Mouse (Mus musculus): ENCODE data around the gene Glod5.

Glod5 gene

DNA sequence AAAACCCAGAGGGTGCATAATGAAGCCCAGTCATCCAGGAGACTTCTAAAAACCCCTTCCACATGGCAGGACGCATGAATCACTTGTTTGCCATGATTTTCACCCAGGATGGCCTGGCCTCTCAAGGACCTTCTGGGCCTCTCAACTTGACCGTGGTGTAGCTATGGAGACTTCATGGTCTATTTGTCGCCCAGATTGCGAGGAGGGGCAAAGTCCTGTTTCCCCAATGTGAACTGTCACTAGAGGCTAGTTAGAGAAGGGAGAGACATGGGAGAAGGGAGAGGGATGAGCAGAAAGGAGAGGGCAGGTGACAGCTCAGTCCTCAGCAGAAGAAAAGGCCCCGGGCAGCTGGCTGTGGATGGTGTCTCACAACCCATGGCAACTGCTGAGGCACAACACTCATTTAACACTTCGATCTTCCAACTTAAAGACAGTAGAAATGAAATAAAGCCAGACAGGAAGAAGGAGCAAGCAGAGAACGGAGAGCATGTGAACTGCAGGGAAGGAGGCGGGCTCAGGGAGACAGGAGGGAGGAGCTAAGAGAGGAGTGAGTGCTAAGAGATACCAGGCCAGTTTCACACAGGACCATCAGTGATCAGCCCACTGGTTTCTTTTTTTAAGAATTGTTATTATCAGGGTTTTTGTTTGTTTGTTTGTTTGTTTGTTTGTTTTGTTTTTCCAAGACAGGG, 25.8 kb downstream of the Glod5 start:
- Histone ChIP-seq H3K27me3 (ENCODE audit: insufficient read depth, low read length) (no peaks in the 10 kb centered on the region), H3K9me3 (ENCODE audit: low read length) (no peaks in the 10 kb centered on the region)
- TF ChIP-seq NANOG (IDR thresholded peaks at IDR 0.05; ENCODE audit: borderline replicate concordance, low read length) (no peak), CTCF (conservative IDR thresholded peaks at IDR 0.05; ENCODE audit: low read length) (no peak), POU5F1 (IDR thresholded peaks at IDR 0.05; ENCODE audit: borderline replicate concordance, low read length) (no peak)

DNA sequence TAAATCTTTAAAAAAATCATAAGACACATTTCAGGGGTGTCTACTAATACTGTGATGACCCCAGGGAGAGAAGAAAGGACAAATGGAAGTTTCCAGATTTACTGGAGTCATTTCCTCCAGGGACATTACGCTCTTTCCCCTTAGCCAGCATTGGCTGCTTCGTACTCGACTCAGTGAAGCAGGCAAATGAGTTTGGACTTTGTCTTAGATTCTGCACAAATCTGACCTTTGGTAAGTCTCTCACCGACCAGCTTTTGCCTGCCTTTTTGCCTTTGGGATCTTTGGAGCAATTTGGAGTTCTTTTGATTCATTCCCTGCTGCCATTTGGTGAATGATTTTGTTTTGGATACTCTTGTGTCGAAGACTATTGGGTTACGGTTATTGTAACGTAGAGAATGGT, 36.9 kb downstream of the Glod5 start:
- TF ChIP-seq CTCF (conservative IDR thresholded peaks at IDR 0.05; ENCODE audit: low read length) (no peak), POU5F1 (IDR thresholded peaks at IDR 0.05; ENCODE audit: borderline replicate concordance, low read length) (no peak), NANOG (IDR thresholded peaks at IDR 0.05; ENCODE audit: borderline replicate concordance, low read length) (no peak)
- peaks cover 20% of the 10 kb centered on the region for H3K4me1 ChIP-seq (replicated peaks; ENCODE audit: low read depth, low read length)
- H3K36me3 ChIP-seq (ENCODE audit: insufficient read depth, low read length) = no peaks in the 10 kb centered on the region
- H3K4me3 ChIP-seq (replicated peaks; ENCODE audit: low read length) = no peak overlapping the region
- no peaks in the 10 kb centered on the region for H3K27me3 ChIP-seq (ENCODE audit: insufficient read depth, low read length)
- no peaks in the 10 kb centered on the region for H3K9me3 ChIP-seq (ENCODE audit: low read length)

More for the DNA sequence above, 25.8 kb downstream of the Glod5 start:
- Histone ChIP-seq H3K4me1 (replicated peaks; ENCODE audit: low read depth, low read length) (peaks cover 42% of the 10 kb centered on the region), H3K36me3 (ENCODE audit: insufficient read depth, low read length) (no peaks in the 10 kb centered on the region), H3K4me3 (replicated peaks; ENCODE audit: low read length) (no peak overlapping the region)

DNA sequence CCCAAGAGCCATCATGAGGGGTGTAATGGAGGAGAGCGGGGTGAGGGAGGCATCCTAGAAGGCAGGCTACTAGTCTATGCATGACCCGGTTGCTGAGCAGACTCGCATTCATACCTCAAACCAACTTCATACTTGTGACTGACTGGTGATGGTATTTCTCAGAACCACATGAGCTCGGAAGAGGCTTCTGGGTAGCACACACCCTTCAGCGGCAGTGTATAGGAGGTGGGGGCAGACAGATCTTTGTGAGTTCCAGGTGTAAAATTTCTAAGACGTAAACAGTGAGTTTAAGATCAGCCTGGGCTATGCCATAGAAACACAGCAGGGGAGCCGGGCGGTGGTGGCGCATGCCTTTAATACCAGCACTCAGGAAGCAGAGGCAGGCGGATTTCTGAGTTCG, 40.4 kb downstream of the Glod5 start, which contains the start of gene Gata1:
Gene Gata1, minus strand, starts transcription at position 180 of the 400 bp plus-strand sequence.
- Histone ChIP-seq H3K4me1 (replicated peaks; ENCODE audit: low read depth, low read length) (peaks cover 13% of the 10 kb centered on the region), H3K9me3 (ENCODE audit: low read length) (no peaks in the 10 kb centered on the region), H3K4me3 (replicated peaks; ENCODE audit: low read length) (no peak within 1 kb of the TSS), H3K36me3 (ENCODE audit: insufficient read depth, low read length) (no peaks in the 10 kb centered on the region), H3K27me3 (ENCODE audit: insufficient read depth, low read length) (no peaks in the 10 kb centered on the region)
- TF ChIP-seq POU5F1 (IDR thresholded peaks at IDR 0.05; ENCODE audit: borderline replicate concordance, low read length) = no peak
- TF ChIP-seq NANOG (IDR thresholded peaks at IDR 0.05; ENCODE audit: borderline replicate concordance, low read length) = no peak
- TF ChIP-seq CTCF (conservative IDR thresholded peaks at IDR 0.05; ENCODE audit: low read length) = no peak

DNA sequence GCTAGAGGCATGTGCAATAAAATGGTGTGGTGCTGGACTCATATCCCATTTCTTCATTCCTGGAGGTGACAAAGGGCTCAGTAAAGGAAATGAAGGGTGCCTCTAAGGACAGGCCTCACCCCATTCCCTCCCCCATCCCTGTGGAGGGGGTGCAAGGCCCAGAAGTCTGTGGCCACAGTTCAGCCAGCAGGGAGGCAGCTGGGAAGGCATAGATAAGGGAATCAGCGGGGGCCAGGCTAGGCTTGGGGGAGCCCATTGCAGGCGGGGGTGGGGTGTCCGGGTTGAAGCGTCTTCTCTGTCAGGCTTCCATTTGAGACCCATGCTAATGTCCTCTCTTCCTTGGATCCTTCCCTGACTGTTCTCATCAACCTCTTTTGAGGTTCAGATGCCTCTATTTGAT, 47.0 kb downstream of the Glod5 start:
- Histone ChIP-seq H3K27me3 (ENCODE audit: insufficient read depth, low read length) (no peaks in the 10 kb centered on the region), H3K9me3 (ENCODE audit: low read length) (no peaks in the 10 kb centered on the region), H3K36me3 (ENCODE audit: insufficient read depth, low read length) (no peaks in the 10 kb centered on the region), H3K4me3 (replicated peaks; ENCODE audit: low read length) (no peak overlapping the region), H3K4me1 (replicated peaks; ENCODE audit: low read depth, low read length) (peaks cover 23% of the 10 kb centered on the region)
- TF ChIP-seq POU5F1 (IDR thresholded peaks at IDR 0.05; ENCODE audit: borderline replicate concordance, low read length) (no peak), CTCF (conservative IDR thresholded peaks at IDR 0.05; ENCODE audit: low read length) (no peak), NANOG (IDR thresholded peaks at IDR 0.05; ENCODE audit: borderline replicate concordance, low read length) (no peak)

DNA sequence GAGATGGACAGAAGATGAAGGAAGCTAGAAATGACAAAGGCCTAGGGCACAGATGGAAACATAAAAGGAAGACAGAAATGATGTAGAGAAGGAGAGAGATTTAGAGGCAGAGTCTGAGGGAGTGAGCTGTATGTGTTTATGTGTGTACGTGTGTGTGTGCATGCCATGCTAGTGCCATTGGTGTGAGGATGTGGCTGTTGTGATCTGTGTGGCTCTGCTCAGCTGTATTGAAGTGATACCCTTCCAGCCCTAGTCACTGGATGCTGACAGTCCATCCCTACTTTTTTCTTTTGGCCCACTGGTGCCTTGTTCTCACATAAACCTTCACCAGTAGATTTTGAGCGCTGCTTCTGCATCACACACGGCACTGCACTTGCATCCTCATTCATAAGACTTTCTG, 49.4 kb downstream of the Glod5 start:
- no peaks in the 10 kb centered on the region for H3K9me3 ChIP-seq (ENCODE audit: low read length)
- no peak overlapping the region for H3K4me3 ChIP-seq (replicated peaks; ENCODE audit: low read length)
- H3K27me3 ChIP-seq (ENCODE audit: insufficient read depth, low read length) = no peaks in the 10 kb centered on the region; the same call in 1 of the 2 replicates
- TF ChIP-seq CTCF (conservative IDR thresholded peaks at IDR 0.05; ENCODE audit: low read length) = no peak
- H3K4me1 ChIP-seq (replicated peaks; ENCODE audit: low read depth, low read length) = peaks cover 27% of the 10 kb centered on the region
- H3K36me3 ChIP-seq (ENCODE audit: insufficient read depth, low read length) = no peaks in the 10 kb centered on the region

DNA sequence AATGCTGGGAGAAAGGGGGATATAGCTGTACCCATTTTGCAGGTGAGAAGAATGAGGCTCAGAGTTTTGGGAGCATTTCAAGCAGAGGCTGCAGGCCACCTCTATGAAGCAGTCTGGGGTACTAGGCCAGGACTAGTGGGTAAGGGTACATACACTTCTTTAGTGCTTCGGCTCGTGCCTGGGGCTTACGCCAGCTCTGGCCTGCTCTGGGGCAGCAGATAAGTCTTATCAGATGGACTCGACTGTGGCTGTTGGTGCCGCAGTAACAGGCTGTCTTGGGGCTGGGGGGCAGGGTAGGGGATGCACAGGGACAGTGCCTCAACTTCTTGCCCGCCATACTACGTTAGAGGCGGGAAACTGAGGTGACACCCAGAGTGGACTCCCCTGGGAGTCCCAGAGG, 50.1 kb downstream of the Glod5 start:
- H3K9me3 ChIP-seq (ENCODE audit: low read length) = no peaks in the 10 kb centered on the region
- H3K4me3 ChIP-seq (replicated peaks; ENCODE audit: low read length) = no peak overlapping the region
- TF ChIP-seq POU5F1 (IDR thresholded peaks at IDR 0.05; ENCODE audit: borderline replicate concordance, low read length) = no peak
- no peaks in the 10 kb centered on the region for H3K36me3 ChIP-seq (ENCODE audit: insufficient read depth, low read length)
- peaks cover 27% of the 10 kb centered on the region for H3K4me1 ChIP-seq (replicated peaks; ENCODE audit: low read depth, low read length)
- H3K27me3 ChIP-seq (ENCODE audit: insufficient read depth, low read length) = no peaks in the 10 kb centered on the region; the same call in 1 of the 2 replicates

DNA sequence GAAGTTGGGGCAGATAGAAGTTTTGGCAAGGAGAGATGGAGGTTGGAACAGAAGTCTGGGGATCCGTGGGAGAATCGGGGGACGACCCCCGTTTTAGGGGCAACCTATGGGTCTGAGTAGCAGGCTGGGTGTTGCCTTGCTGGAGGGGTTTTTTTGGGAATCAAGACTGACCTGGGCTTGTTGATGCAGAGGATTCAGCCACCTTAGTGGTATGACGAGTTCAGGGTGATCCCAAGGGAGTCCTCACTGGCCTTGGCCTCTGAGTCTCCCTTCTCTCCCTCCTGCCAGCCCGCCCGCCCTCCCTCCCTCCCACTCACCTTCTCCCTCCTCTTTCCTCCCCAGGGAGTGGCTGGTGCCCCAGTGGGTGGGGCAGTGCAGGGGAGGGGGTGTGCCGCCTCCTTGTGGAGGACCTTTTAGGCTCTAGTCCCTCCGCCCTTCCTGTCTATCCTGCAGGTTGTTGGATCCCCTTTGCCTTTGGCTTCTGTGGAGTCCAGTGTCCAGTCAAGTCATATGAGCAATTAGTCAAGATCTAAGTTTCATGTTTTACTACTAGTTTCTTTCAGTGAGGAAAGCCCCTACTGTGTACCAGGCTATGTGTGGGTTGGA, 50.6 kb downstream of the Glod5 start:
- H3K4me1 ChIP-seq (replicated peaks; ENCODE audit: low read depth, low read length) = peaks cover 27% of the 10 kb centered on the region

DNA sequence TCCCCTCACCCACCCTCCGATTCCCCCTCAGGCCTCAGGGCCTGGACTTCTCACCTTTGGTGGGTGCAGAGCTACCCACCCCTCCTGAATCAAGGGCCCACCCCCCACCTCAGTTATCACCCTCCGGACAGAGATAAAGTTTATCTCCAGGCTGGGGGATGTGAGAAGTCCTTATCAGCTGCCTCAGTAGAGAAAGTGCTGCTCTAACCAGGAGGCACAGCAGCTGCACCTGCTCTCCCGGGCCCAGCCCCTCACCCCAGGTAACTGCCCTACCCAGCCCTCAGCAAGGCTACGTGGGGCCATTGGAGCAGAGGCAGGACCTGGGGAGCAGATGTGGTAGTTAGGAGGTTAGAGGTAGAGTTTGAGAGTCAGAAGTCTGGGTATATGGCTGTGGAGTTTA, 52.1 kb downstream of the Glod5 start:
- H3K9me3 ChIP-seq (ENCODE audit: low read length) = no peaks in the 10 kb centered on the region
- no peaks in the 10 kb centered on the region for H3K36me3 ChIP-seq (ENCODE audit: insufficient read depth, low read length)
- TF ChIP-seq CTCF (conservative IDR thresholded peaks at IDR 0.05; ENCODE audit: low read length) = no peak
- no peak for TF ChIP-seq NANOG (IDR thresholded peaks at IDR 0.05; ENCODE audit: borderline replicate concordance, low read length)
- TF ChIP-seq POU5F1 (IDR thresholded peaks at IDR 0.05; ENCODE audit: borderline replicate concordance, low read length) = no peak
- H3K27me3 ChIP-seq (ENCODE audit: insufficient read depth, low read length) = no peaks in the 10 kb centered on the region; the same call in 1 of the 2 replicates
- H3K4me1 ChIP-seq (replicated peaks; ENCODE audit: low read depth, low read length) = peaks cover 23% of the 10 kb centered on the region
- no peak overlapping the region for H3K4me3 ChIP-seq (replicated peaks; ENCODE audit: low read length)

More for the DNA sequence above, 50.6 kb downstream of the Glod5 start:
- Histone ChIP-seq H3K27me3 (ENCODE audit: insufficient read depth, low read length) (no peaks in the 10 kb centered on the region; the same call in 1 of the 2 replicates), H3K4me3 (replicated peaks; ENCODE audit: low read length) (no peak overlapping the region), H3K9me3 (ENCODE audit: low read length) (no peaks in the 10 kb centered on the region), H3K36me3 (ENCODE audit: insufficient read depth, low read length) (no peaks in the 10 kb centered on the region)
- TF ChIP-seq POU5F1 (IDR thresholded peaks at IDR 0.05; ENCODE audit: borderline replicate concordance, low read length) = no peak
- TF ChIP-seq CTCF (conservative IDR thresholded peaks at IDR 0.05; ENCODE audit: low read length) = no peak
- no peak for TF ChIP-seq NANOG (IDR thresholded peaks at IDR 0.05; ENCODE audit: borderline replicate concordance, low read length)
